Mouse (Mus musculus) limb, embryonic 13.5 days (tissue): Measurements from ENCODE around the gene Mink1. TPM values are rescaled to one million over a fixed set of nuclear protein-coding genes. Genes with fewer than 3 reads are reported as not detected.
A peak's percentile ranks its signal among the peaks of the same experiment; 100 is the strongest.
"Not testable (repeated sequence)": the region's sequence is repeated elsewhere in the genome, so short reads cannot be mapped to it uniquely, and the experiment has no call there.

Experiments used
- ATAC-seq: fragments of 200-750 bp; cut with Nextera tagmentation; 2 replicates; pipeline ENCODE4 v1.8.0; 2017; ENCODE audit warnings: low read depth, moderate number of reproducible peaks, moderate TSS enrichment; ENCODE audit not compliant: low FRiP score
- H3K27ac ChIP-seq: fragments of 300-500 bp; sonication (generic); 2 replicates; pipeline ENCODE4 v1.5.1; 2015; ENCODE audit warnings: inconsistent platforms, mild to moderate bottlenecking, moderate library complexity
- H3K27me3 ChIP-seq: fragments of 300-500 bp; sonication (generic); 2 replicates; pipeline ENCODE4 v1.6.1; 2015; ENCODE audit warnings: mild to moderate bottlenecking, inconsistent platforms
- H3K36me3 ChIP-seq: fragments of 300-500 bp; sonication (generic); 2 replicates; pipeline ENCODE4 v1.6.1; 2015; ENCODE audit warnings: inconsistent platforms, mild to moderate bottlenecking, moderate library complexity
- H3K4me1 ChIP-seq: fragments of 300-500 bp; sonication (generic); 2 replicates; pipeline ENCODE4 v1.6.1; 2015; ENCODE audit warnings: inconsistent platforms
- H3K4me2 ChIP-seq: fragments of 300-500 bp; sonication (generic); replicated peaks from 2 replicates; pipeline ENCODE4 v1.6.1; 2015; ENCODE audit warnings: inconsistent platforms, mild to moderate bottlenecking, moderate library complexity
- H3K4me3 ChIP-seq: fragments of 300-500 bp; sonication (generic); 2 replicates; pipeline ENCODE4 v1.5.1; 2015; ENCODE audit warnings: moderate library complexity, mild to moderate bottlenecking, inconsistent platforms
- H3K9ac ChIP-seq: fragments of 300-500 bp; sonication (generic); 2 replicates; pipeline ENCODE4 v1.6.1; 2015; ENCODE audit warnings: mild to moderate bottlenecking, inconsistent platforms
- H3K9me3 ChIP-seq: fragments of 300-500 bp; sonication (generic); 2 replicates; pipeline ENCODE4 v1.6.1; 2016; ENCODE audit warnings: inconsistent platforms
- WGBS: fragments of 180-500 bp; shearing (Covaris S2); methylation state at CpG from one replicate; pipeline ENCODE4 v1.1.7; 2015; 5-methylcytosine and 5-hydroxymethylcytosine counted together
- polyA plus RNA-seq: library from polyadenylated mRNA; unstranded; fragments of >200 nt; fragmentation: Nextera tagmentation; extraction: Ambion mirVana; gene quantifications from 2 replicates; pipeline ENCODE4 v1.2.1, GENCODE M21; 2015

Gene Mink1
- polyA plus RNA-seq, 1 experiment from 2014 or later, result 14.1 TPM

DNA sequence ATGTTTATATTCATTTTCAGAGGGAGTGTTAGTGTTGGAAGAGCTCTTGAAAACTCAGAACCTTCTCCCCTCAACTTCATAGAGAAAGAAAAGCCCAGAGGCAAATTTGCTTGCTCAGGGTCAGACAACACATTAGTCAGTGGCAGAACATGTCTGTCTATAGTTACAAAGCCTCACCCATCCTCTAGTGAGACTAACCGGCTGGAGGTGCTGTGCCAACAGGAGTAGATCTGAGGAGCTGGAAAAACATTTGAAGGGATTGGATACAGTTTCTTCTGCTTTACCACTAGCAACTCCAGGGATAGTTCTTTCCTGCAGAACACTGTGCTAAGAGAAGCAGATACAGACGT lies 769 bp upstream of the Mink1 start:
- Histone ChIP-seq H3K27ac (peak overlapping the region; percentile 69; the same call in 1 of the 2 replicates), H3K4me1 (peaks cover 37% of the 10 kb centered on the region), H3K9me3 (no peaks in the 10 kb centered on the region), H3K4me2 (peak overlapping the region; percentile 92), H3K4me3 (peak overlapping the region; percentile 90), H3K9ac (peak overlapping the region; percentile 84), H3K27me3 (no peaks in the 10 kb centered on the region), H3K36me3 (0 out of 2 replicates have a peak, but pooled peaks cover 4% of the 10 kb centered on the region)
- no peak for ATAC-seq
- 4% methylated on average over 2 of the region's 2 CpGs for WGBS

DNA sequence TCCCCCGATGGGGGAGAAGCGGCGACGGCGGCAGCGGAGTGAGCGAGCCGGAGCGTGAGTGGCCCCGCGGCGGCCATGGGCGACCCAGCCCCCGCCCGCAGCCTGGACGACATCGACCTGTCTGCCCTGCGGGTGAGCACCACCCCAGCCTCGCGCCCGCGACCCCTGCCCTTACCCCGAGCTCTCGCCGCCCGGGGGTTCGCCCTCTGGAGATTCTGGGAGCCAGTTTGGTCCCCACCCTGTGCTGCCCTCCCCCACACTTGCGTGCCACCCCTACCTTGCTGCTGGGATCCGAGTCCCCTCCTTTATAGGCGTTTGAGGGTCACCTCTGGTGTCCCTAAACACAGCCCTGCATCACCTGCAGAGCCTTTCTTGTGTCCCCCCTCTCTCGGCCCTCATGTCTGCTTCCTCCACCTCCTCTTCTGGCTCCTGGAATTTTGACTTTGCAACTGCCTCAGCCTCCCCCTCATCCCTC lies 351 bp downstream of the Mink1 start:
- Histone ChIP-seq H3K27ac (peak overlapping the region; percentile 88), H3K27me3 (no peaks in the 10 kb centered on the region), H3K4me1 (peaks cover 39% of the 10 kb centered on the region), H3K9me3 (no peaks in the 10 kb centered on the region), H3K9ac (peak overlapping the region; percentile 84), H3K4me3 (peak overlapping the region; percentile 90), H3K4me2 (peak overlapping the region; percentile 92), H3K36me3 (peaks cover 10% of the 10 kb centered on the region)
- ATAC-seq, result peak; percentile 41; the same call in 1 of the 2 replicates
- WGBS, result under 1% methylated on average over 28 of the region's 31 CpGs

DNA sequence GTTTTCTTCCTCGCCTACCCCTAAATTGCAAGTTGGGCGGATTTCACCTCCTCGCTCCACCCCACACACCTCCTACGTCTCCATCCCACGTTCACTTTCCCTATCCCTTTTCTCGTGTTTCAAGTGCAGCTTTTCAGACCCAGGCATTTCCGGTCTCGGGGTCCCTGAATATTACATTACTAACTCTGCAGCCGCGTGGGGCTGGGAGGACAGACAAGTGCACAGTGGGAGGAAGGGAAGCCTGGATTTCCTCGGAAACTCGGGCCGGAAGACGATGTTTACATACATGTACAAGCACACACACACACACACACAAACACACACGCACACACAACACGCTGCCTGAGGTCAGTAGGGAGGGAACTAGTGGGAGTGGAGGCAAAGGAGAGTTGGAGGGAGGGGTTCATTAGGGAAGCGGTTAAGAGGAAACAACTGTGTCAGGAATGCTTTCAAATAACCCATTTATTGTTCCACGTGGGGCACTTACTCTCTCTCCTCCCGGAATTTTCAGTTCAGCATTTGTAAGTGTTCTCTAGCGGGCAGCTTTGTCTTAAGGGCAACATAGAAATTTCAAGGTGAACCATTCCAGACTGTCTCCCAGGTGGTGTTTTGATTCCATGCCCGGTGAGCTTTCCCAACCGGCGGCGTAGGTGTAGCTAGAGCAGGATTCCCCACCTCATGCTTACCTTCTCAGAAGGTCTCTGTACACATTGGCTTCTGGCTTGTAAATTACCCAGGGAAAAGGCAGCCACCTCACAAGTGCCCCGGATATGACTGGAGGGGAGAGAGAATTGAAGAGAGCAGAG lies 992 bp downstream of the Mink1 start:
- Histone ChIP-seq H3K4me2 (peak overlapping the region; percentile 92), H3K9ac (peak overlapping the region; percentile 84), H3K4me3 (peak overlapping the region; percentile 90), H3K27ac (peak overlapping the region; percentile 88), H3K27me3 (no peaks in the 10 kb centered on the region), H3K36me3 (peaks cover 16% of the 10 kb centered on the region), H3K4me1 (peaks cover 39% of the 10 kb centered on the region), H3K9me3 (no peaks in the 10 kb centered on the region)
- peak; percentile 1; the same call in 1 of the 2 replicates for ATAC-seq
- under 1% methylated on average over 25 of the region's 25 CpGs for WGBS

DNA sequence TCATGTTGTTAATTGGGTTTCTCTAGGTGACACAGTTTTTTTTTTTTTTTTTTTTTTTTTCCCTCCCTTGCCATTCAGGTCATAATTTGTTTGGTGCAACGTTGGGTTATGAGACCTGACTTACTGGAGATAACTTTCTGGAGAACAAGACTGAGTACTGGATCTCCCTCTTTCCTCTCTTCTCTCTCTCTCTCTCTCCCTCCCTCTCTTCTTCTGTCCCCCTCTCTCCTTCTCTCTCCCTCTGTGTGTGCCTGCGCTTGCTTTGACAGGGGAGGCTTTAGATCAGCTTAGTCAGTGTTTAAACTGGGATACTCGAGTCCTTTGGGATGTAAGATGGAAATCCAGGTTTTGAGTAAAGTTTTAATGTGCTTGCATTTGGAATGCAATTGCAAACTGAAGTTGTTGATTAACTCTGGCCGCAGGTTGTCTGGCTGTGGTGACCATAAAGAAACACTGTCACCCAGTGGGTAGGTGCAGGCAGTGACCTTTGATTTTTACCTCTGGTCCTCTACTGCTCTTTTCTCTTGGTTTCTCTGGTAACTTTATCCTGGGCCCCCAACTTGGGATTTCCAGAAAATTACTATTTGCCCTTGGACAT lies 1.7 kb downstream of the Mink1 start:
- Histone ChIP-seq H3K9ac (peak overlapping the region; percentile 84; the same call in 1 of the 2 replicates), H3K4me1 (peaks cover 39% of the 10 kb centered on the region), H3K9me3 (no peaks in the 10 kb centered on the region), H3K36me3 (peaks cover 16% of the 10 kb centered on the region), H3K4me3 (peak overlapping the region; percentile 90), H3K4me2 (peak overlapping the region; percentile 92), H3K27ac (peak overlapping the region; percentile 88; the same call in 1 of the 2 replicates), H3K27me3 (no peaks in the 10 kb centered on the region)
- 33% methylated on average over 4 of the region's 4 CpGs for WGBS
- no peak for ATAC-seq

GRCm38 (mm10) chr11:70566586-70566985 lies 3.9 kb downstream of the Mink1 start:
- Histone ChIP-seq H3K9me3 (no peaks in the 10 kb centered on the region), H3K36me3 (peaks cover 16% of the 10 kb centered on the region), H3K4me2 (peak overlapping the region; percentile 19), H3K27ac (no peak overlapping the region), H3K4me1 (peaks cover 42% of the 10 kb centered on the region), H3K27me3 (no peaks in the 10 kb centered on the region), H3K9ac (0 out of 2 replicates have a peak overlapping the region, but pooled peaks have one; percentile 8), H3K4me3 (peak overlapping the region; percentile 5; the same call in 1 of the 2 replicates)
- 45% methylated on average over 7 of the region's 7 CpGs for WGBS
- no peak for ATAC-seq

DNA sequence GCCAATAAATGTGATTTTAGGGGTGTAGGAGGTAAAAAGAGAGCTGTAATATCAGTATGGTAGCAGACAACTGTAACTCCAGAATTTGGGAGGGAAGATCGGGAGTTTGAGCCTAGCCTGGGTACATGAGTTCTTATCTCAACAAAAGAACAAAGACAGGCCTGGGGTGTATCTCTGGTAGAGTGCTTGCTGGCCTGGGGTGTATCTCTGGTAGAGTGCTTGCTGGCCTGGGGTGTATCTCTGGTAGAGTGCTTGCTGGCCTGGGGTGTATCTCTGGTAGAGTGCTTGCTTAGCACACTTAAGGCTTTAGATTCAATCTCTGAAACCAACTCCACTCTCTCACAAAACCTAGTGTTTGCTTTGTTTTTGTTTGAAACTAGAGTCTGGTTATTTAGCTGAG lies 7.9 kb downstream of the Mink1 start:
- H3K27ac ChIP-seq, ATAC-seq, H3K4me2 ChIP-seq, H3K9ac ChIP-seq, H3K4me3 ChIP-seq, H3K27me3 ChIP-seq, H3K9me3 ChIP-seq: not testable (repeated sequence)
- whole genome bisulfite sequencing, result 95% methylated on average over 1 of the region's 1 CpGs
- Histone ChIP-seq H3K4me1 (peaks cover 44% of the 10 kb centered on the region), H3K36me3 (peaks cover 16% of the 10 kb centered on the region)

DNA sequence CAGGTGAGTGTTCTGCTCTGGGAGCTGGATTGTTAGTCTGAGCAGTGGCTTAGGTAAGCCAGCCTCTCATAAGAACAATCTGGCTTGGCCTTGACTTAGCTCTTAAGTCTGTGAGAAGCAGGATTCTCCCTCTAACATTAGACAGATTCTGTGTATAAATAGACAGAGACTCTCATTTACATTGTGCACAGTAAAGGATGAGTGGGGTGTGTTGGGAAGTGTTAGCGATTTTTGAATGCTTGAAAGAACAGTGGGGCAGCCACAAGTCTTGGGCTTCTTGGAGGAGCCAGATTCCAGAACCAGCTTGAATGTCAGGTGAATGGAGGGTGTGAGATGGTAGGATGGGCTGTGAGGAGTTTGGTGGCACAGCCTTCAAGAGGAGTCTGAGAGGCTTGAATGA lies 9.0 kb downstream of the Mink1 start:
- peaks cover 39% of the 10 kb centered on the region for H3K4me1 ChIP-seq
- H3K36me3 ChIP-seq, result peaks cover 15% of the 10 kb centered on the region
- H3K4me3 ChIP-seq, result no peak overlapping the region
- H3K27ac ChIP-seq, result no peak overlapping the region
- no peaks in the 10 kb centered on the region for H3K9me3 ChIP-seq
- H3K9ac ChIP-seq, result no peak overlapping the region
- no peak overlapping the region for H3K4me2 ChIP-seq
- H3K27me3 ChIP-seq, result no peaks in the 10 kb centered on the region
- no peak for ATAC-seq
- WGBS, result 85% methylated on average over 1 of the region's 1 CpGs

- no peak for ATAC-seq
- no peak overlapping the region for H3K9ac ChIP-seq
Measured at GRCm38 (mm10) chr11:70572348-70572902, 9.7 kb downstream of the Mink1 start.

GRCm38 (mm10) chr11:70573872-70574271 lies 11.2 kb downstream of the Mink1 start:
- Histone ChIP-seq H3K4me3 (no peak overlapping the region), H3K27me3 (no peaks in the 10 kb centered on the region), H3K4me2 (no peak overlapping the region), H3K36me3 (no peaks in the 10 kb centered on the region), H3K27ac (no peak overlapping the region), H3K9ac (0 out of 2 replicates have a peak overlapping the region, but pooled peaks have one; percentile 31), H3K4me1 (peaks cover 57% of the 10 kb centered on the region), H3K9me3 (no peaks in the 10 kb centered on the region)
- WGBS, result 74% methylated on average over 6 of the region's 6 CpGs
- no peak for ATAC-seq

More at GRCm38 (mm10) chr11:70572348-70572902, 9.7 kb downstream of the Mink1 start:
- Histone ChIP-seq H3K9me3 (no peaks in the 10 kb centered on the region), H3K4me3 (no peak overlapping the region), H3K27ac (no peak overlapping the region), H3K27me3 (no peaks in the 10 kb centered on the region), H3K4me2 (no peak overlapping the region), H3K4me1 (peaks cover 42% of the 10 kb centered on the region), H3K36me3 (peaks cover 10% of the 10 kb centered on the region)
- 50% methylated on average over 5 of the region's 5 CpGs for WGBS

- H3K27ac ChIP-seq, result no peak overlapping the region; the same call in 1 of the 2 replicates
- H3K36me3 ChIP-seq, result no peaks in the 10 kb centered on the region
- H3K9ac ChIP-seq, result no peak overlapping the region
- no peak overlapping the region for H3K4me3 ChIP-seq
- WGBS, result 78% methylated on average over 3 of the region's 3 CpGs
- no peaks in the 10 kb centered on the region for H3K27me3 ChIP-seq
- H3K4me1 ChIP-seq, result peaks cover 74% of the 10 kb centered on the region
- H3K4me2 ChIP-seq, result no peak overlapping the region
- H3K9me3 ChIP-seq, result no peaks in the 10 kb centered on the region
- ATAC-seq, result no peak
Measured at GRCm38 (mm10) chr11:70577201-70577600, 14.5 kb downstream of the Mink1 start.

- Histone ChIP-seq H3K4me2 (no peak overlapping the region), H3K9me3 (no peaks in the 10 kb centered on the region), H3K9ac (no peak overlapping the region), H3K27ac (no peak overlapping the region), H3K27me3 (no peaks in the 10 kb centered on the region), H3K36me3 (no peaks in the 10 kb centered on the region), H3K4me3 (no peak overlapping the region), H3K4me1 (peaks cover 74% of the 10 kb centered on the region)
- 86% methylated on average over 6 of the region's 6 CpGs for WGBS
- no peak for ATAC-seq
Measured at GRCm38 (mm10) chr11:70578962-70579361, 16.3 kb downstream of the Mink1 start.
